Mouse (Mus musculus): ENCODE data around the gene Ankrd63. TPM values are rescaled to one million over a fixed set of nuclear protein-coding genes. Genes with fewer than 3 reads are reported as not detected.
A peak's percentile ranks its signal among the peaks of the same experiment; 100 is the strongest.

Gene Ankrd63
- polyA plus RNA-seq, 1 experiment from 2014 or later: not detected

GRCm38 (mm10) chr2:118745232-118745884 is 41.6 kb upstream of the Ankrd63 start, which contains the start of gene Inafm2:
Inafm2 (plus strand) TSS chr2:118745758.
- ATAC-seq (ENCODE audit: insufficient number of reproducible peaks, insufficient read depth, low FRiP score, low read depth): peak; percentile 85
- no peaks in the 10 kb centered on the region for H3K36me3 ChIP-seq (ENCODE audit: control insufficient read depth, insufficient read depth, low read length)
- WGBS: under 1% methylated on average over 51 of the region's 57 CpGs
- H3K27me3 ChIP-seq (ENCODE audit: control insufficient read depth, insufficient read depth, low read length): no peaks in the 10 kb centered on the region
- peak within 1 kb of the TSS; percentile 88 for H3K9ac ChIP-seq (replicated peaks; ENCODE audit: low read depth, low read length)
- no peaks in the 10 kb centered on the region for H3K9me3 ChIP-seq (ENCODE audit: control insufficient read depth, low read depth, low read length)
- peak within 1 kb of the TSS; percentile 89 for H3K4me2 ChIP-seq (replicated peaks; ENCODE audit: low read depth, low read length)
- peak within 1 kb of the TSS; percentile 69 for H3K4me3 ChIP-seq (ENCODE audit: low read depth, low read length)
- H3K27ac ChIP-seq (ENCODE audit: low read length): no peak within 1 kb of the TSS
- peaks cover 19% of the 10 kb centered on the region for H3K4me1 ChIP-seq (ENCODE audit: control insufficient read depth, insufficient read depth, low read length)

- no peak for ATAC-seq (ENCODE audit: insufficient number of reproducible peaks, insufficient read depth, low FRiP score, low read depth)
- no peak overlapping the region for H3K4me2 ChIP-seq (replicated peaks; ENCODE audit: low read depth, low read length)
- 15% methylated on average over 7 of the region's 7 CpGs for WGBS
- H3K27me3 ChIP-seq (ENCODE audit: control insufficient read depth, insufficient read depth, low read length): 0 out of 2 replicates have a peak, but pooled peaks cover 2% of the 10 kb centered on the region
- no peak overlapping the region for H3K4me3 ChIP-seq (ENCODE audit: low read depth, low read length)
- peaks cover 17% of the 10 kb centered on the region for H3K4me1 ChIP-seq (ENCODE audit: control insufficient read depth, insufficient read depth, low read length)
- H3K9ac ChIP-seq (replicated peaks; ENCODE audit: low read depth, low read length): no peak overlapping the region
- H3K27ac ChIP-seq (ENCODE audit: low read length): no peak overlapping the region
- no peaks in the 10 kb centered on the region for H3K9me3 ChIP-seq (ENCODE audit: control insufficient read depth, low read depth, low read length)
- no peaks in the 10 kb centered on the region for H3K36me3 ChIP-seq (ENCODE audit: control insufficient read depth, insufficient read depth, low read length)
These were observed 40.9 kb upstream of the Ankrd63 start for GRCm38 (mm10) chr2:118744621-118745020.

- 0 out of 2 replicates have a peak, but pooled peaks cover 2% of the 10 kb centered on the region for H3K27me3 ChIP-seq (ENCODE audit: control insufficient read depth, insufficient read depth, low read length)
- peaks cover 14% of the 10 kb centered on the region for H3K4me1 ChIP-seq (ENCODE audit: control insufficient read depth, insufficient read depth, low read length)
- no peak overlapping the region for H3K4me2 ChIP-seq (replicated peaks; ENCODE audit: low read depth, low read length)
- no peaks in the 10 kb centered on the region for H3K36me3 ChIP-seq (ENCODE audit: control insufficient read depth, insufficient read depth, low read length)
- no peak overlapping the region for H3K4me3 ChIP-seq (ENCODE audit: low read depth, low read length)
- 26% methylated on average over 8 of the region's 8 CpGs for WGBS
- no peak overlapping the region for H3K27ac ChIP-seq (ENCODE audit: low read length)
- H3K9me3 ChIP-seq (ENCODE audit: control insufficient read depth, low read depth, low read length): no peaks in the 10 kb centered on the region
- no peak for ATAC-seq (ENCODE audit: insufficient number of reproducible peaks, insufficient read depth, low FRiP score, low read depth)
- H3K9ac ChIP-seq (replicated peaks; ENCODE audit: low read depth, low read length): no peak overlapping the region
These were observed 39.6 kb upstream of the Ankrd63 start for GRCm38 (mm10) chr2:118743261-118743943.

GRCm38 (mm10) chr2:118741183-118741582 is 37.4 kb upstream of the Ankrd63 start:
- Histone ChIP-seq H3K4me3 (ENCODE audit: low read depth, low read length) (no peak overlapping the region), H3K4me1 (ENCODE audit: control insufficient read depth, insufficient read depth, low read length) (peaks cover 3% of the 10 kb centered on the region; the same call in 1 of the 2 replicates), H3K27ac (ENCODE audit: low read length) (no peak overlapping the region), H3K9me3 (ENCODE audit: control insufficient read depth, low read depth, low read length) (no peaks in the 10 kb centered on the region), H3K36me3 (ENCODE audit: control insufficient read depth, insufficient read depth, low read length) (no peaks in the 10 kb centered on the region), H3K27me3 (ENCODE audit: control insufficient read depth, insufficient read depth, low read length) (0 out of 2 replicates have a peak, but pooled peaks cover 2% of the 10 kb centered on the region), H3K4me2 (replicated peaks; ENCODE audit: low read depth, low read length) (no peak overlapping the region), H3K9ac (replicated peaks; ENCODE audit: low read depth, low read length) (no peak overlapping the region)
- 63% methylated on average over 9 of the region's 9 CpGs for WGBS
- no peak for ATAC-seq (ENCODE audit: insufficient number of reproducible peaks, insufficient read depth, low FRiP score, low read depth)

GRCm38 (mm10) chr2:118740341-118740740 is 36.6 kb upstream of the Ankrd63 start:
- Histone ChIP-seq H3K27ac (ENCODE audit: low read length) (no peak overlapping the region), H3K4me3 (ENCODE audit: low read depth, low read length) (no peak overlapping the region), H3K4me2 (replicated peaks; ENCODE audit: low read depth, low read length) (no peak overlapping the region), H3K9ac (replicated peaks; ENCODE audit: low read depth, low read length) (no peak overlapping the region), H3K4me1 (ENCODE audit: control insufficient read depth, insufficient read depth, low read length) (peaks cover 3% of the 10 kb centered on the region; the same call in 1 of the 2 replicates), H3K9me3 (ENCODE audit: control insufficient read depth, low read depth, low read length) (no peaks in the 10 kb centered on the region), H3K27me3 (ENCODE audit: control insufficient read depth, insufficient read depth, low read length) (0 out of 2 replicates have a peak, but pooled peaks cover 2% of the 10 kb centered on the region), H3K36me3 (ENCODE audit: control insufficient read depth, insufficient read depth, low read length) (no peaks in the 10 kb centered on the region)
- ATAC-seq (ENCODE audit: insufficient number of reproducible peaks, insufficient read depth, low FRiP score, low read depth): no peak
- WGBS: 60% methylated on average over 3 of the region's 3 CpGs

- Histone ChIP-seq H3K4me1 (ENCODE audit: control insufficient read depth, insufficient read depth, low read length) (peaks cover 13% of the 10 kb centered on the region), H3K27me3 (ENCODE audit: control insufficient read depth, insufficient read depth, low read length) (no peaks in the 10 kb centered on the region), H3K36me3 (ENCODE audit: control insufficient read depth, insufficient read depth, low read length) (no peaks in the 10 kb centered on the region), H3K4me2 (replicated peaks; ENCODE audit: low read depth, low read length) (no peak overlapping the region), H3K9me3 (ENCODE audit: control insufficient read depth, low read depth, low read length) (no peaks in the 10 kb centered on the region), H3K9ac (replicated peaks; ENCODE audit: low read depth, low read length) (no peak overlapping the region), H3K27ac (ENCODE audit: low read length) (no peak overlapping the region), H3K4me3 (ENCODE audit: low read depth, low read length) (no peak overlapping the region)
- ATAC-seq (ENCODE audit: insufficient number of reproducible peaks, insufficient read depth, low FRiP score, low read depth): no peak
- 64% methylated on average over 5 of the region's 5 CpGs for whole genome bisulfite sequencing
These were observed 29.6 kb upstream of the Ankrd63 start for GRCm38 (mm10) chr2:118733341-118733740.

GRCm38 (mm10) chr2:118731981-118732380 is 28.2 kb upstream of the Ankrd63 start:
- no peak for ATAC-seq (ENCODE audit: insufficient number of reproducible peaks, insufficient read depth, low FRiP score, low read depth)
- whole genome bisulfite sequencing: 82% methylated on average over 5 of the region's 5 CpGs
- Histone ChIP-seq H3K4me2 (replicated peaks; ENCODE audit: low read depth, low read length) (no peak overlapping the region), H3K27me3 (ENCODE audit: control insufficient read depth, insufficient read depth, low read length) (no peaks in the 10 kb centered on the region), H3K4me3 (ENCODE audit: low read depth, low read length) (no peak overlapping the region), H3K9me3 (ENCODE audit: control insufficient read depth, low read depth, low read length) (no peaks in the 10 kb centered on the region), H3K4me1 (ENCODE audit: control insufficient read depth, insufficient read depth, low read length) (peaks cover 21% of the 10 kb centered on the region), H3K36me3 (ENCODE audit: control insufficient read depth, insufficient read depth, low read length) (no peaks in the 10 kb centered on the region), H3K9ac (replicated peaks; ENCODE audit: low read depth, low read length) (no peak overlapping the region), H3K27ac (ENCODE audit: low read length) (no peak overlapping the region)

GRCm38 (mm10) chr2:118730622-118730915 is 26.8 kb upstream of the Ankrd63 start:
- no peak overlapping the region for H3K4me3 ChIP-seq (ENCODE audit: low read depth, low read length)
- no peak overlapping the region for H3K9ac ChIP-seq (replicated peaks; ENCODE audit: low read depth, low read length)
- no peaks in the 10 kb centered on the region for H3K36me3 ChIP-seq (ENCODE audit: control insufficient read depth, insufficient read depth, low read length)
- peak; percentile 19; the same call in 1 of the 2 replicates for ATAC-seq (ENCODE audit: insufficient number of reproducible peaks, insufficient read depth, low FRiP score, low read depth)
- H3K9me3 ChIP-seq (ENCODE audit: control insufficient read depth, low read depth, low read length): no peaks in the 10 kb centered on the region
- H3K4me2 ChIP-seq (replicated peaks; ENCODE audit: low read depth, low read length): no peak overlapping the region
- H3K27ac ChIP-seq (ENCODE audit: low read length): no peak overlapping the region
- peaks cover 21% of the 10 kb centered on the region for H3K4me1 ChIP-seq (ENCODE audit: control insufficient read depth, insufficient read depth, low read length)
- H3K27me3 ChIP-seq (ENCODE audit: control insufficient read depth, insufficient read depth, low read length): no peaks in the 10 kb centered on the region
- 10% methylated on average over 3 of the region's 3 CpGs for WGBS

All from stomach, embryonic 14.5 days (tissue).